Mouse (Mus musculus): Measurements from ENCODE around the gene Pnkp.

DNA sequence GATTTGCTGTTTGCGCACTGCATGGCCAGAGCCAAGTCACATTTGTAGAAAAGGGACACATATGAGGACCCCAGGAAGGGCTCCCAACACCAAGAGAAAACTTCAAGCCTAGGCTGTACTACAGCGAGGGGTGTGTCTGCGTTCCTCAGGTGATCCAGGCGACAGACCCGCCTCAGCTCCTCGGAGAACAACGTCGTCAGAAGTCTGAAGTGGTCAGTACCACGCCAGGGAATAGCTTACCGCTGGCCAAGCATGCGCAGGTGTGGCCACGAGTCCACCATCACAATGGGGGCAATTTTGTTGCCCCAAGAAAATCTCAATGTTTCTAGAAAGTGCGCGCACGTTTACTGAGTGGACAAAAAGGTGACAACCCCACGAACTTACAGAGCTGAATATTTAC, 11.5 kb downstream of the Pnkp start:
- no peak for TF ChIP-seq FLI1 (IDR thresholded peaks at IDR 0.05; ENCODE audit: low read length)
- no peak for TF ChIP-seq GATA1 (IDR thresholded peaks at IDR 0.05; ENCODE audit: borderline replicate concordance, low read length)
